Mouse (Mus musculus) layer of hippocampus, adult 2 months (tissue): ENCODE data around the gene Camsap2. TPM values are rescaled to one million over a fixed set of nuclear protein-coding genes. Genes with fewer than 3 reads are reported as not detected.

Experiments
- DNase-seq, 2 experiments: peaks; one replicate each; pipeline ENCODE4 v3.0.0; 2022; ENCODE audit warnings: low spot score in 2 of 2
- H3K27ac ChIP-seq: fragments of 200-600 bp; 2 replicates; pipeline ENCODE4 v1.8.1; 2022
- H3K4me3 ChIP-seq: fragments of 200-600 bp; 2 replicates; pipeline ENCODE4 v1.8.1; 2022; ENCODE audit warnings: mild to moderate bottlenecking
- CTCF ChIP-seq: fragments of 200-600 bp; conservative IDR thresholded peaks from 2 replicates; pipeline ENCODE4 v1.8.1; 2022; ENCODE audit warnings: antibody characterized with exemption, mild to moderate bottlenecking, moderate library complexity
- total RNA-seq, 2 experiments: library from RNA; stranded (reverse); gene quantifications; 2 replicates each; pipeline ENCODE4 v1.2.3; 2021

Gene Camsap2
- total RNA-seq, 2 experiments from 2014 or later: 132 to 141 TPM

GRCm38 (mm10) chr1:136360909-136361308 is 15.0 kb upstream of the Camsap2 start:
- no peak for DNase-seq
- no peak for TF ChIP-seq CTCF
- H3K27ac ChIP-seq: peak overlapping the region; percentile 80; the same call in 1 of the 2 replicates

GRCm38 (mm10) chr1:136358841-136359360 is 13.0 kb upstream of the Camsap2 start:
- no peak for TF ChIP-seq CTCF
- no peak overlapping the region for H3K27ac ChIP-seq
- H3K4me3 ChIP-seq: no peak overlapping the region
- no peak for DNase-seq

More at GRCm38 (mm10) chr1:136360909-136361308, 15.0 kb upstream of the Camsap2 start:
- H3K4me3 ChIP-seq: no peak overlapping the region

- H3K4me3 ChIP-seq: no peak overlapping the region
- DNase-seq: no peak
- no peak overlapping the region for H3K27ac ChIP-seq
- no peak for TF ChIP-seq CTCF
These were observed 9.7 kb upstream of the Camsap2 start for GRCm38 (mm10) chr1:136355651-136356050.

GRCm38 (mm10) chr1:136350699-136351200 is 4.8 kb upstream of the Camsap2 start:
- H3K4me3 ChIP-seq: no peak overlapping the region
- DNase-seq: no peak
- no peak for TF ChIP-seq CTCF
- no peak overlapping the region for H3K27ac ChIP-seq

DNA sequence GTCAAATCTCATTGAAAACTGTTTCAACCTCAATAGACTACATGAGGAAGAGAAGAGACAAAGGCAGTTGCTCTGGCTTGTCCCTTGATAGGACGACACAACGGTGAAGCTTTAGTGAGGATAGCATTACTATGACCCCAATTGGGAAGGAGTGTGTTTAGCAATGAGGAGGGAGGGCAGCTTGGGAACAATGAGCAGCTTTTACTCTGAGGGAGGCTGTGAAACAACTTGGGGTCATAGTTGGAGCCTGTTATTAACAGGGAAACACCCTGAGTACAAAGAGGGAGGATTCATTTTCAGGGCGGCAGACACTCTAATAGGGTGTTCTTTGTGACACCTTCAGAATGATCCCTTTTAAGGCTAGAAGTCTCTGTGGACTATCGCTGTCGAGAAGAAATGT is 2.2 kb upstream of the Camsap2 start:
- DNase-seq: no peak
- no peak for TF ChIP-seq CTCF
- Histone ChIP-seq H3K4me3 (no peak overlapping the region), H3K27ac (no peak overlapping the region)

DNA sequence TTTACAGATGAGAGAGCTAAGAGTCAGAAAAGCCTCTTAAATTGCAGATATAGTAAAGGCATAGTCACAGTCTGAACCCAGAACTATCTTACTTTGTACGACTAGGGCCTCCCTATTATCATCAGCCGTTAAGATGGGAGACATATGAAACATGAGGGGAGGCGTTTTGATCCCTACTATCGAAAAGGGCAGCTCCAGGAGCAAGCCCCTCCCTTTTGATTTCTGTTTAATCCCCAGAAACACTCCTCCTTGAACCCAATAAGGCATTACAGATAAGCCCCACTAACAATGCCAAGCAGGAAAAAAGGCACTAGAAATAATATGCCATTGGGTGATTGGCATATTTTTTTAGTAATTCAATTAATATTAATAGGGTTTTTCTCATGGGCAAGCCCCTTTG is 1.2 kb upstream of the Camsap2 start:
- no peak for DNase-seq
- no peak overlapping the region for H3K4me3 ChIP-seq
- no peak for TF ChIP-seq CTCF
- H3K27ac ChIP-seq: no peak overlapping the region

- peak overlapping the region; percentile 100 for H3K27ac ChIP-seq
- H3K4me3 ChIP-seq: peak overlapping the region; percentile 81
- DNase-seq: no peak
- no peak for TF ChIP-seq CTCF
These were observed 600 bp upstream of the Camsap2 start for GRCm38 (mm10) chr1:136346373-136347035.

DNA sequence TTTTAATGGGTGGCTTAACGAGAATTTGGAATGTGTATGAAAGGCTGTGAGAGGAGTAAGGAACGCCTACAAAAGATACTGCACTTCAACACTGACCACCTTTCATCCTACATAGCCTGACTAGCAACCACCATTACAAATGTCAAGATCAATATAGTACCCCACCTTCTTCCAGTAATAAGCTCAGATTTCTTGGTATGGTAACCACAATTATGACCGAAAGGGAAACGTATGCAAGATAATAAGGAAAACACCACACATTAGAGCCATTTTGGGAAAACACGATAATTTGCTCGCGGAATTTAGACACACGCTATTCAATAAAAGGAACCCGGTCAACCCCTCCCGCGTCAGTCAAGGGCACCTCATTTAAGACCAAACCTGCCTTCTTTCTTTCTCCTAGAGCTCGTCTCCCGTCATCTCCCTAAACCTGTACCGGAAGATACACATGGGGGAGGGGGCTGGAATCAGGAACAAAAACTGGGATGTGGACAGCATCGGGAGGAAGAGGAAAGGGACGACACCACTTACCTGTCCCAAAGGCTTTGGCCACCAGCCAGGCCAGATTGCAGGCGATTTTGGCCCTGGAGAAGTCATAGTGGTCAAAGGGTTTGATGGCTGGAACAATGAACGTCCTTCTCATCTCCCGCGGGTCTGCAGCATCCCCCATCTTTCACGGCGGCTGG is 993 bp downstream of the Camsap2 start:
- DNase-seq: no peak
- Histone ChIP-seq H3K27ac (peak overlapping the region; percentile 100), H3K4me3 (peak overlapping the region; percentile 81)
- TF ChIP-seq CTCF: no peak

DNA sequence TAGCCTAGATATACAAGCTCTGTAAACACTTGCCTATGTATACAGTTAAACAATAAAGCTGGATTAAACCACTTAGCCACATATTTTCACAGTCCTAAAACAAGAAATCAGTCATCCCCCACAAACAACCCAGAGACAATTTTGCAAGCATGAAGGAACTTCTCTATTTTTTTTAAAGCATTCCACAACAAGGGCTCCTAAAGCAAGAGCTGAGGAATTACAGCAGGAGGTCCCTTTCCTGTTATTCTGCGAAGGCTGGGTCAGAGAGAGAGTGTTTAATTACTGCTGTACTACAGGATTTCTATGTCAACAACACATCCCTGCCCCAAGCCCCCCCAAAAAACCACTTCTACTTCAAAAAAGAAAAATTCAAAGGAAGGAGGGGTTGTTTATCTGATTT is 1.6 kb downstream of the Camsap2 start:
- no peak for TF ChIP-seq CTCF
- DNase-seq: no peak
- peak overlapping the region; percentile 81 for H3K4me3 ChIP-seq
- peak overlapping the region; percentile 100; the same call in 1 of the 2 replicates for H3K27ac ChIP-seq

GRCm38 (mm10) chr1:136343727-136344126 is 2.2 kb downstream of the Camsap2 start:
- TF ChIP-seq CTCF: no peak

DNA sequence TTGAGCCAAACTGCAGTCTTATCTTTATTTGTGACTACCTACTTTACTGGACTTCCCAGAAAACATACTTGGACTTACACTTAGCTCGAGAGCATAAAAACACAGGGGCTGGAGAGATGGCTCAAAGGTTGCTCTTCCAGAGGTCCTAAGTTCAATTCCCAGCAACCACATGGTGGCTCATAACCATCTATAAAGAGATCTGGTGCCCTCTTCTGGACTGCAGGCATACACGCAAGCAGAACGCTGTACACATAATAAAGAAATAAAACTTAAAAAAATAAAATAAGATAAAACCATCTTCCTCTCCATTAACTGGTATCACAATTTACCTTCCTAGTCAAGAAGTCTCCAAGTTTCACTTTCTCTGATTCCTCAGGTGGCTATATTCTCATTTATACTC is 5.4 kb downstream of the Camsap2 start:
- DNase-seq: no peak
- Histone ChIP-seq H3K4me3 (no peak overlapping the region), H3K27ac (no peak overlapping the region)
- TF ChIP-seq CTCF: peak; percentile 61

More at GRCm38 (mm10) chr1:136343727-136344126, 2.2 kb downstream of the Camsap2 start:
- peak overlapping the region; percentile 81 for H3K4me3 ChIP-seq
- no peak for DNase-seq
- peak overlapping the region; percentile 48 for H3K27ac ChIP-seq

DNA sequence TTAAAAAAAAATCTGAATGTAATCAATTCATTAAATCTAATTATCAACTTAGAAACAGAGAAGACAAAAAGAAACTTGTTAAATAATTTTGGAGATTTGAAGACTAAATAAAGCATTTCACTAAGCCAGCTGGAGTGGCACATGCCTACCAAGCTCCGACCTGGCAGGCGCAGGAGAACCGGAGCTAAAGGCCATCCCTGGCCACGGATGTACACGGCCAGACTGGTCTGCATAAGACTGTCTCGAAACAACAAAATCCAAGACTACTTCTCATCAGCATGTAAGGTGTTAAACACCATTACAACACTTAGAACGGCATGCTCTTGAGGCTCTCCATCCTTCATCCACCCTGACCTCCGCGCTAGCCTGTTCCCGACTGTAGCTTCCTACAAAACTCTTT is 11.2 kb downstream of the Camsap2 start:
- DNase-seq: no peak
- no peak overlapping the region for H3K4me3 ChIP-seq
- no peak for TF ChIP-seq CTCF
- H3K27ac ChIP-seq: 0 out of 2 replicates have a peak overlapping the region, but pooled peaks have one; percentile 23

- no peak overlapping the region for H3K4me3 ChIP-seq
- no peak overlapping the region; the same call in 1 of the 2 replicates for H3K27ac ChIP-seq
These were observed 12.4 kb downstream of the Camsap2 start for GRCm38 (mm10) chr1:136333512-136333911.

DNA sequence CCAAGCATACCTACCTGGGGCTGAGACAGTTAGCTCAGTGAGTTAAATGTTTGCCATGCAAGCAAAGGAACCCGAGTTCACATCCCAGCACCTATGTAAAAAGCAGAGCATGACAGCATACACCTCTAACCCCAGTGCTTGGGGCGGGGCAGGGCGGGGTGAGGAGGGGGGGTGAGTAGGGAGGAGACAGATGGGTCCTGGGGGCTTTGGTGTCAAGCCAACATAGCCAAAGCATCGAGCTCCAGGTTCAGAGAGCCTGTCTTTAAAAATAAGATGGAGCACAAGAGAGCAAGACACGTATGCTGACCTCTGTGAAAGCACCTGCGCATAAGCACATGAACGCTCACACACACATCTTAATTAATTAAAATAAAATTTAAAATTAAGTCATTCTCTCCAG is 12.8 kb downstream of the Camsap2 start:
- no peak for DNase-seq
- H3K27ac ChIP-seq: no peak overlapping the region
- no peak overlapping the region for H3K4me3 ChIP-seq
- TF ChIP-seq CTCF: no peak

More at GRCm38 (mm10) chr1:136333512-136333911, 12.4 kb downstream of the Camsap2 start:
- no peak for TF ChIP-seq CTCF
- DNase-seq: no peak
